In genomic region chr7:4464194-4464824, GRCm38 (mm10) we compare ENCODE assay signal across 9 mouse cellular contexts. TPM values are rescaled to one million over a fixed set of nuclear protein-coding genes. Genes with fewer than 3 reads are reported as not detected.
DNase-seq lines count a peak whose midpoint lies in the region; ATAC-seq lines count a peak whose summit lies in the region.
"Had no signal": no experiment of that assay in that cellular context is flagged by ENCODE, and none has a peak within 500 bp of the region (broad histone marks: within the 10 kb centered on the region; RNA-seq: fewer than 3 reads in every experiment).

No protein-coding gene starts in this region.

- H3K4me1 ChIP-seq in neural tube, embryonic 13.5 days (replicated peaks), result no peaks in the 10 kb centered on the region
- 0 out of 2 replicates have a peak, but pooled peaks cover 2% of the 10 kb centered on the region for H3K4me1 ChIP-seq in neural tube, embryonic 15.5 days
- H3K4me1 ChIP-seq in kidney, embryonic 14.5 days (ENCODE audit: control insufficient read depth, insufficient read depth, low read length), result no peaks in the 10 kb centered on the region

- H3K4me2 ChIP-seq in neural tube, embryonic 13.5 days, result no peak overlapping the region
- no peak overlapping the region for H3K4me2 ChIP-seq in neural tube, embryonic 15.5 days
- H3K4me2 ChIP-seq in kidney, embryonic 14.5 days (replicated peaks; ENCODE audit: low read depth, low read length), result no peak overlapping the region; the same call in 1 of the 2 replicates

- WGBS in neural tube, embryonic 13.5 days, result 18% methylated on average over 12 of the region's 12 CpGs
- 17% methylated on average over 9 of the region's 12 CpGs for WGBS in neural tube, embryonic 15.5 days
- WGBS in kidney, embryonic 14.5 days, result 9% methylated on average over 11 of the region's 12 CpGs

- ATAC-seq in neural tube, embryonic 13.5 days (ENCODE audit: low read depth), result 0 out of 2 replicates have a peak, but pooled peaks have one; percentile 16
- no peak for ATAC-seq in neural tube, embryonic 15.5 days (ENCODE audit: low FRiP score)
- ATAC-seq in kidney, embryonic 14.5 days (ENCODE audit: low FRiP score, low TSS enrichment), result peak; percentile 85

- no peaks in the 10 kb centered on the region for H3K36me3 ChIP-seq in neural tube, embryonic 13.5 days
- no peaks in the 10 kb centered on the region for H3K36me3 ChIP-seq in neural tube, embryonic 15.5 days
- H3K36me3 ChIP-seq in kidney, embryonic 14.5 days (ENCODE audit: control insufficient read depth, insufficient read depth, low read length), result no peaks in the 10 kb centered on the region

- DNase-seq in lung, postnatal 36 days, result peak; percentile 91
- no peak for DNase-seq in right cerebral cortex, adult 2 months (ENCODE audit: low spot score in 2 of 2)
- DNase-seq in layer of hippocampus, postnatal 36 days, result no peak
- no peak for DNase-seq in thymus, postnatal 36 days
- DNase-seq in heart, postnatal 4 days, result no peak

- H3K27me3 ChIP-seq in neural tube, embryonic 13.5 days, result peaks cover 15% of the 10 kb centered on the region; the same call in 1 of the 2 replicates
- H3K27me3 ChIP-seq in neural tube, embryonic 15.5 days (replicated peaks), result peaks cover 5% of the 10 kb centered on the region; the same call in 1 of the 2 replicates
- no peaks in the 10 kb centered on the region for H3K27me3 ChIP-seq in kidney, embryonic 14.5 days (ENCODE audit: control insufficient read depth, insufficient read depth, low read length)

- H3K27ac ChIP-seq in neural tube, embryonic 13.5 days (replicated peaks), result no peak overlapping the region
- no peak overlapping the region for H3K27ac ChIP-seq in neural tube, embryonic 15.5 days (replicated peaks)
- H3K27ac ChIP-seq in kidney, embryonic 14.5 days (ENCODE audit: low read depth, low read length), result no peak overlapping the region

- no peaks in the 10 kb centered on the region for H3K9me3 ChIP-seq in neural tube, embryonic 13.5 days
- H3K9me3 ChIP-seq in neural tube, embryonic 15.5 days (replicated peaks), result no peaks in the 10 kb centered on the region
- no peaks in the 10 kb centered on the region for H3K9me3 ChIP-seq in kidney, embryonic 14.5 days (ENCODE audit: control insufficient read depth, low read length)

- H3K9ac ChIP-seq in neural tube, embryonic 13.5 days, result no peak overlapping the region
- no peak overlapping the region for H3K9ac ChIP-seq in neural tube, embryonic 15.5 days (replicated peaks)
- H3K9ac ChIP-seq in kidney, embryonic 14.5 days (ENCODE audit: low read depth, low read length), result no peak overlapping the region

- H3K4me3 ChIP-seq in neural tube, embryonic 13.5 days, result no peak overlapping the region
- no peak overlapping the region for H3K4me3 ChIP-seq in neural tube, embryonic 15.5 days (replicated peaks)
- no peak overlapping the region for H3K4me3 ChIP-seq in kidney, embryonic 14.5 days (ENCODE audit: low read length)

RNA-seq across cellular contexts. Expression of gene Eps8l1, which starts 3.8 kb away (rescaled TPM):
- 12.1 and 12.9 TPM in 2 replicates for polyA plus RNA-seq in neural tube, embryonic 13.5 days (2015; fragmentation: Nextera tagmentation; extraction: Ambion mirVana)
- 13.1 and 14.1 TPM in 2 replicates for polyA plus RNA-seq in neural tube, embryonic 15.5 days (2015; fragmentation: Nextera tagmentation; extraction: Ambion mirVana)
- 3.0 and 6.8 TPM in 2 replicates for polyA plus RNA-seq in kidney, embryonic 14.5 days (2014; fragmentation: Nextera tagmentation; extraction: Ambion mirVana)
- 1 to 10 TPM; 4.3 to 5.4 TPM for total RNA-seq in layer of hippocampus, postnatal 36 days (2021)
- total RNA-seq in heart, postnatal 4 days (2021), result 1 to 10 TPM; 1.6 to 2.7 TPM

RNA-seq across cellular contexts. Expression of gene Rdh13, which starts 18.9 kb away (rescaled TPM):
- 35.9 and 38.6 TPM in 2 replicates for polyA plus RNA-seq in neural tube, embryonic 13.5 days (2015; fragmentation: Nextera tagmentation; extraction: Ambion mirVana)
- 38.2 and 41.9 TPM in 2 replicates for polyA plus RNA-seq in neural tube, embryonic 15.5 days (2015; fragmentation: Nextera tagmentation; extraction: Ambion mirVana)
- 23.4 and 32.9 TPM in 2 replicates for polyA plus RNA-seq in kidney, embryonic 14.5 days (2014; fragmentation: Nextera tagmentation; extraction: Ambion mirVana)
- total RNA-seq in layer of hippocampus, postnatal 36 days (2021), result 10 to 100 TPM; 26.6 to 27.8 TPM
- total RNA-seq in heart, postnatal 4 days (2021), result 10 to 100 TPM; 30.4 to 36.4 TPM

RNA-seq across cellular contexts. Expression of gene Ppp1r12c, which starts 37.2 kb away (rescaled TPM):
- 46.0 and 48.4 TPM in 2 replicates for polyA plus RNA-seq in neural tube, embryonic 13.5 days (2015; fragmentation: Nextera tagmentation; extraction: Ambion mirVana)
- 38.8 and 44.6 TPM in 2 replicates for polyA plus RNA-seq in neural tube, embryonic 15.5 days (2015; fragmentation: Nextera tagmentation; extraction: Ambion mirVana)
- 50.8 and 51.2 TPM in 2 replicates for polyA plus RNA-seq in kidney, embryonic 14.5 days (2014; fragmentation: Nextera tagmentation; extraction: Ambion mirVana)
- 100 to 1,000 TPM; 146 to 164 TPM for total RNA-seq in layer of hippocampus, postnatal 36 days (2021)
- total RNA-seq in heart, postnatal 4 days (2021), result 10 to 100 TPM; 89.8 to 92.3 TPM

RNA-seq across cellular contexts. Expression of gene Tnnt1, which starts 51.9 kb away (rescaled TPM):
- polyA plus RNA-seq in neural tube, embryonic 13.5 days (2015; fragmentation: Nextera tagmentation; extraction: Ambion mirVana), result 12.7 and 42.9 TPM in 2 replicates
- 22.8 and 29.5 TPM in 2 replicates for polyA plus RNA-seq in neural tube, embryonic 15.5 days (2015; fragmentation: Nextera tagmentation; extraction: Ambion mirVana)
- polyA plus RNA-seq in kidney, embryonic 14.5 days (2014; fragmentation: Nextera tagmentation; extraction: Ambion mirVana), result 13.4 and 20.6 TPM in 2 replicates
- total RNA-seq in layer of hippocampus, postnatal 36 days (2021), result 1 to 10 TPM; 1.1 to 4.2 TPM
- 10 to 100 TPM; 48.7 to 59.0 TPM for total RNA-seq in heart, postnatal 4 days (2021)
- total RNA-seq: monocyte, adult 5-6 weeks had no signal

RNA-seq across cellular contexts. Expression of gene Tnni3, which starts 59.7 kb away (rescaled TPM):
- 1.8 and 3.6 TPM in 2 replicates for polyA plus RNA-seq in neural tube, embryonic 13.5 days (2015; fragmentation: Nextera tagmentation; extraction: Ambion mirVana)
- 1.8 and 2.4 TPM in 2 replicates for polyA plus RNA-seq in neural tube, embryonic 15.5 days (2015; fragmentation: Nextera tagmentation; extraction: Ambion mirVana)
- polyA plus RNA-seq in kidney, embryonic 14.5 days (2014; fragmentation: Nextera tagmentation; extraction: Ambion mirVana), result 4.9 and 8.1 TPM in 2 replicates
- total RNA-seq in layer of hippocampus, postnatal 36 days (2021), result 1 to 10 TPM in 1 of 2 experiments, under 1 TPM in 1; 0.70 to 1.3 TPM
- total RNA-seq in heart, postnatal 4 days (2021), result 1,000 to 10,000 TPM; 4,693 to 5,168 TPM
